Comparison of ENCODE assay signal across 8 mouse cellular contexts in the genomic region with DNA sequence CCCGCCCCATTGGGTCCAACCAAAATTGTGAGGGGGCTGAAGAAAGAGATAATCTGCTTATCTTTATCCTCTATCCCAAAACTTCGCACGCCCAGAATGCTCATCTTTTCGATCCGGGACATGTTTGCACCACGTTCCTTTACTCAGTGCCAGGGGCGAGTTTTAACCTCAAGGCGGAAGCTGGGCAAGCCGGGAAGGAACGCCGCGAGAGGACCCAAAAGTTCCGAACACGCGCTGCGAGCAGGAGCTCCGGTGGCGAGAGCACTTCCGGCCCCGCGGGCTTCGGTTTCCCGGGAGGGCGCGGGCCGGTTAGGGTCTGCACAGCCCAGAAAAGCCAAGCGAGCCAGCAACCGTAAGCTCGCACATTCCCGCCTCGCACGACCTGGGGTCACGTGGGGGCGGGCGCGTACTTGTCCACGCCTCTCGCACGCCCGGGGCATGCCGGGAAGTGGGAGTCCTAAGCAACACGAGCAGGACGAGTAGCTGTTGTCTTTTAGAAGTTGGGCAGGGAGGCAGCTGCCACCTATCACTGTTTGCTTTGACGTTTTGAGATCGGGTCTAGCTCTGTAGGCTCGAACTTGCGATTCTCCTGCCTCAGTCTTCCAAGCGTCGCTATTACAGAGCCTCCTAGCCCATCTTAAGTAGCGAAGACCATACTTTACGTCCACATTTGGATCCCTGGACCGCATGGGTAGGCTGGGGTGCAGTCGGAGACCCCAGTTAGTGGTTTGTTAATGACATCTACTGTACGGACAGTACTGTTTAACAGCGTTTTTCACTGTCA. TPM values are rescaled to one million over a fixed set of nuclear protein-coding genes. Genes with fewer than 3 reads are reported as not detected.
A peak's percentile ranks its signal among the peaks of the same experiment; 100 is the strongest.
DNase-seq lines count a peak whose midpoint lies in the region; ATAC-seq and TF ChIP-seq lines count a peak whose summit lies in the region.

A gene (minus strand): TSS at position 386 of the 784 bp plus-strand sequence.

- H3K9me3 ChIP-seq in erythroblast, embryonic 14.5 days (ENCODE audit: control insufficient read depth, low read length) = no peaks in the 10 kb centered on the region
- no peaks in the 10 kb centered on the region for H3K9me3 ChIP-seq in heart, embryonic 11.5 days (replicated peaks; ENCODE audit: control insufficient read depth, low read length)
- H3K9me3 ChIP-seq in kidney, embryonic 16.5 days (ENCODE audit: low read length) = no peaks in the 10 kb centered on the region

- H3K4me2 ChIP-seq in heart, embryonic 11.5 days = peak within 1 kb of the TSS; percentile 82
- peak within 1 kb of the TSS; percentile 82 for H3K4me2 ChIP-seq in kidney, embryonic 16.5 days (replicated peaks; ENCODE audit: low read depth, low read length)
- peak within 1 kb of the TSS; percentile 100 for H3K4me2 ChIP-seq in myocyte (ENCODE audit: low read depth)

- H3K36me3 ChIP-seq in C2C12 (ENCODE audit: control insufficient read depth, insufficient read depth) = peaks cover 12% of the 10 kb centered on the region
- peaks cover 23% of the 10 kb centered on the region for H3K36me3 ChIP-seq in erythroblast, embryonic 14.5 days (ENCODE audit: control insufficient read depth)
- no peaks in the 10 kb centered on the region for H3K36me3 ChIP-seq in heart, embryonic 11.5 days (ENCODE audit: control insufficient read depth, insufficient read depth, low read length)
- no peaks in the 10 kb centered on the region for H3K36me3 ChIP-seq in kidney, embryonic 16.5 days (ENCODE audit: insufficient read depth, low read length)
- H3K36me3 ChIP-seq in liver, adult 2 months (ENCODE audit: control insufficient read depth, insufficient read depth, low read length) = 0 out of 2 replicates have a peak, but pooled peaks cover 1% of the 10 kb centered on the region
- no peaks in the 10 kb centered on the region for H3K36me3 ChIP-seq in myocyte (ENCODE audit: control insufficient read depth, insufficient read depth)
- peaks cover 2% of the 10 kb centered on the region; the same call in 1 of the 2 replicates for H3K36me3 ChIP-seq in splenic B cell, adult 2 months (ENCODE audit: control insufficient read depth, insufficient read depth, low read length, poor library complexity, severe bottlenecking)

- H3K27me3 ChIP-seq in C2C12 (ENCODE audit: control insufficient read depth, insufficient read depth, insufficient read length) (no peaks in the 10 kb centered on the region), myocyte (ENCODE audit: control insufficient read depth, insufficient read depth, insufficient read length) (no peaks in the 10 kb centered on the region)
- H3K27me3 ChIP-seq in erythroblast, embryonic 14.5 days (ENCODE audit: control insufficient read depth) = no peaks in the 10 kb centered on the region
- H3K27me3 ChIP-seq in heart, embryonic 11.5 days (ENCODE audit: control insufficient read depth, insufficient read depth, low read length) = no peaks in the 10 kb centered on the region
- H3K27me3 ChIP-seq in kidney, embryonic 16.5 days (ENCODE audit: insufficient read depth, low read length) = no peaks in the 10 kb centered on the region
- H3K27me3 ChIP-seq in liver, adult 2 months (ENCODE audit: control insufficient read depth, insufficient read depth, low read length) = no peaks in the 10 kb centered on the region
- H3K27me3 ChIP-seq in splenic B cell, adult 2 months (ENCODE audit: control insufficient read depth, insufficient read depth, low read length, poor library complexity, severe bottlenecking) = no peaks in the 10 kb centered on the region

- 3% methylated on average over 55 of the region's 55 CpGs for WGBS in heart, embryonic 11.5 days (ENCODE audit: insufficient replicate concordance)
- WGBS in kidney, embryonic 16.5 days = 4% methylated on average over 51 of the region's 55 CpGs
- WGBS in liver, adult 2 months = 3% methylated on average over 55 of the region's 55 CpGs

- H3K9ac ChIP-seq in heart, embryonic 11.5 days (ENCODE audit: low read depth, low read length) = peak within 1 kb of the TSS; percentile 87
- H3K9ac ChIP-seq in kidney, embryonic 16.5 days (replicated peaks; ENCODE audit: low read length) = peak within 1 kb of the TSS; percentile 90
- H3K9ac ChIP-seq in liver, adult 2 months (ENCODE audit: low read depth, low read length) = peak within 1 kb of the TSS; percentile 77

- peaks cover 38% of the 10 kb centered on the region for H3K4me1 ChIP-seq in erythroblast, embryonic 14.5 days (ENCODE audit: control insufficient read depth)
- H3K4me1 ChIP-seq in heart, embryonic 11.5 days (ENCODE audit: control insufficient read depth, insufficient read depth, low read length) = no peaks in the 10 kb centered on the region
- H3K4me1 ChIP-seq in kidney, embryonic 16.5 days (ENCODE audit: insufficient read depth, low read length) = peaks cover 5% of the 10 kb centered on the region; the same call in 1 of the 2 replicates
- H3K4me1 ChIP-seq in liver, adult 2 months (ENCODE audit: control insufficient read depth, insufficient read depth, low read length) = peaks cover 3% of the 10 kb centered on the region

- peak within 1 kb of the TSS; percentile 87 for H3K27ac ChIP-seq in heart, embryonic 11.5 days (ENCODE audit: low read depth, low read length)
- H3K27ac ChIP-seq in kidney, embryonic 16.5 days (ENCODE audit: low read length) = peak within 1 kb of the TSS; percentile 91
- peak within 1 kb of the TSS; percentile 62 for H3K27ac ChIP-seq in liver, adult 2 months (replicated peaks; ENCODE audit: insufficient read depth, low read depth, low read length)

- peaks cover 19% of the 10 kb centered on the region for H3K79me2 ChIP-seq in C2C12 (ENCODE audit: control insufficient read depth, insufficient read depth)
- no peaks in the 10 kb centered on the region; the same call in 1 of the 2 replicates for H3K79me2 ChIP-seq in liver, adult 2 months (ENCODE audit: control insufficient read depth, insufficient read depth, low read length)
- H3K79me2 ChIP-seq in myocyte (ENCODE audit: control insufficient read depth, insufficient read depth) = peaks cover 7% of the 10 kb centered on the region

- H3ac ChIP-seq in C2C12 (ENCODE audit: control insufficient read depth, insufficient read length, low read depth) = peak within 1 kb of the TSS; percentile 97
- no peak within 1 kb of the TSS for H3ac ChIP-seq in myocyte (ENCODE audit: control insufficient read depth, insufficient read length)

- TF ChIP-seq CTCF in C2C12 (IDR thresholded peaks at IDR 0.05; ENCODE audit: control insufficient read depth, insufficient read depth, insufficient read length) = no peak
- no peak for TF ChIP-seq CTCF in brain, embryonic 14.5 days (IDR thresholded peaks at IDR 0.05; ENCODE audit: borderline replicate concordance, extremely low read depth, insufficient read depth, insufficient read length)
- TF ChIP-seq CTCF in liver, adult 2 months (IDR thresholded peaks at IDR 0.05; ENCODE audit: low read depth, low read length) = no peak

- TF ChIP-seq POLR2A in brain, embryonic 14.5 days (IDR thresholded peaks at IDR 0.05; ENCODE audit: borderline replicate concordance, extremely low read depth, insufficient read depth, insufficient read length, poor library complexity, severe bottlenecking) = peak; percentile 45; the same call in 1 of the 2 replicates
- peak; percentile 37; the same call in 1 of the 2 replicates for TF ChIP-seq POLR2A in liver, adult 2 months (IDR thresholded peaks at IDR 0.05; ENCODE audit: extremely low read depth, insufficient read depth, low read length)
- peak; percentile 97 for TF ChIP-seq POLR2A in myocyte (IDR thresholded peaks at IDR 0.05; ENCODE audit: insufficient read length, low read depth)

- ATAC-seq in heart, embryonic 11.5 days (replicated peaks; ENCODE audit: insufficient number of reproducible peaks, low FRiP score, low TSS enrichment) = peak; percentile 91
- peak; percentile 98 for ATAC-seq in kidney, embryonic 16.5 days (ENCODE audit: low FRiP score, low TSS enrichment)

- H3K4me3 ChIP-seq in C2C12 (ENCODE audit: insufficient read depth, poor library complexity, severe bottlenecking) (peak within 1 kb of the TSS; percentile 92), myocyte (peak within 1 kb of the TSS; percentile 54)
- peak within 1 kb of the TSS; percentile 78 for H3K4me3 ChIP-seq in erythroblast, embryonic 14.5 days (replicated peaks)
- peak within 1 kb of the TSS; percentile 82 for H3K4me3 ChIP-seq in heart, embryonic 11.5 days (ENCODE audit: low read depth, low read length)
- H3K4me3 ChIP-seq in kidney, embryonic 16.5 days (ENCODE audit: low read length) = peak within 1 kb of the TSS; percentile 82
- peak within 1 kb of the TSS; percentile 75 for H3K4me3 ChIP-seq in liver, adult 2 months (ENCODE audit: insufficient read depth, low read depth, low read length)

- H3K79me3 ChIP-seq in C2C12 (ENCODE audit: low read depth) = peaks cover 10% of the 10 kb centered on the region

- peak; percentile 96 for DNase-seq in brain, embryonic 14.5 days (ENCODE audit: low read depth)
- DNase-seq in liver, adult 2 months (ENCODE audit: extremely low read depth, low read depth, low spot score) = peak; percentile 84
- peak; percentile 89 for DNase-seq in splenic B cell, adult 2 months (ENCODE audit: low read depth, low spot score)

TF ChIP-seq in C2C12, 6 proteins besides CTCF, POLR2A, EP300 and RAD21:
- TF ChIP-seq FOSL1 (IDR thresholded peaks at IDR 0.05; ENCODE audit: insufficient read depth, low read length, poor library complexity, severe bottlenecking) = no peak
- TF ChIP-seq USF1 (IDR thresholded peaks at IDR 0.05; ENCODE audit: low read depth) = peak; percentile 97
- no peak for TF ChIP-seq MYOG (IDR thresholded peaks at IDR 0.05; ENCODE audit: control insufficient read depth, extremely low read depth, insufficient read length)
- peak; percentile 99 for TF ChIP-seq MAX (IDR thresholded peaks at IDR 0.05)
- TF ChIP-seq MYOD1 (IDR thresholded peaks at IDR 0.05; ENCODE audit: control insufficient read depth, insufficient read length, low read depth) = no peak

TF ChIP-seq in myocyte, 11 proteins besides CTCF, POLR2A, EP300 and RAD21 (continues in another document):
- TF ChIP-seq TCF3 (IDR thresholded peaks at IDR 0.05; ENCODE audit: insufficient read length, low read depth) (no peak), MYOD1 (IDR thresholded peaks at IDR 0.05; ENCODE audit: control insufficient read depth in 1 of 3, insufficient read length in 2 of 3, low read depth in 2 of 3) (peak in 1 of 3 experiments; percentile 45), CEBPB (IDR thresholded peaks at IDR 0.05; ENCODE audit: insufficient read depth, poor library complexity, severe bottlenecking) (no peak), TCF12 (IDR thresholded peaks at IDR 0.05; ENCODE audit: insufficient read depth, poor library complexity, severe bottlenecking) (no peak), MAX (IDR thresholded peaks at IDR 0.05; ENCODE audit: low read depth) (peak; percentile 36), USF1 (IDR thresholded peaks at IDR 0.05; ENCODE audit: low read depth) (peak; percentile 97)

RNA-seq across cellular contexts. Expression of the gene that starts here (rescaled TPM):
- polyA plus RNA-seq in C2C12 (2012; fragmentation: generic; extraction: Trizol) (7.9 TPM), myocyte (2012; fragmentation: generic; extraction: Trizol) (4.3 TPM)
- 4.0 and 6.4 TPM in 2 replicates for polyA plus RNA-seq in brain, embryonic 14.5 days (2012; rRNA removed)
- 0.41 and 0.46 TPM in 2 replicates for polyA plus RNA-seq in erythroblast, embryonic 14.5 days (2012)
- polyA plus RNA-seq in heart, embryonic 11.5 days (2014; fragmentation: Nextera tagmentation; extraction: Ambion mirVana) = 19.5 and 22.4 TPM in 2 replicates
- 24.9 TPM in 2 replicates for polyA plus RNA-seq in kidney, embryonic 16.5 days (2015; fragmentation: Nextera tagmentation; extraction: Ambion mirVana)
- 4.9 and 5.4 TPM in 2 replicates for total RNA-seq in liver, adult 2 months (2014; rRNA removed)
- 1.2 and 1.7 TPM in 2 replicates for polyA plus RNA-seq in liver, adult 2 months (2012; rRNA removed)

Comparison
In these comparisons a context has a peak if more than half of its experiments do, and no peak if none do; other contexts are left out.
1. Peak in every context shown above with its lines: DNase-seq, ATAC-seq, H3K4me3 ChIP-seq and H3K27ac ChIP-seq.
2. POLR2A ChIP-seq: peak in every context shown above with its lines; median percentile 97 in myocyte; 45 in brain, embryonic 14.5 days; 37 in liver, adult 2 months.